Mouse (Mus musculus) intestine, postnatal 0 days (tissue): ENCODE data around the gene Tmem205. TPM values are rescaled to one million over a fixed set of nuclear protein-coding genes. Genes with fewer than 3 reads are reported as not detected.

ENCODE experiments used
- ATAC-seq: fragments of 200-750 bp; cut with Nextera tagmentation; 2 replicates; pipeline ENCODE4 v1.8.0; 2017; ENCODE audit warnings: mild to moderate bottlenecking, moderate TSS enrichment, moderate library complexity
- H3K27ac ChIP-seq: fragments of 300-500 bp; sonication (generic); 2 replicates; pipeline ENCODE4 v1.5.1; 2014; ENCODE audit warnings: mild to moderate bottlenecking, low read depth, low read length, moderate library complexity
- H3K27me3 ChIP-seq: fragments of 300-500 bp; sonication (generic); replicated peaks from 2 replicates; pipeline ENCODE4 v1.6.1; 2014; ENCODE audit warnings: low read length, mixed read lengths; ENCODE audit not compliant: control insufficient read depth, insufficient read depth
- H3K36me3 ChIP-seq: fragments of 300-500 bp; sonication (generic); 2 replicates; pipeline ENCODE4 v1.6.1; 2014; ENCODE audit warnings: mild to moderate bottlenecking, moderate library complexity; ENCODE audit not compliant: control insufficient read depth, insufficient read depth
- H3K4me1 ChIP-seq: fragments of 300-500 bp; sonication (generic); replicated peaks from 2 replicates; pipeline ENCODE4 v1.6.1; 2014; ENCODE audit warnings: antibody characterized with exemption, low read length, mixed read lengths; ENCODE audit not compliant: control insufficient read depth, insufficient read depth
- H3K4me2 ChIP-seq: fragments of 300-500 bp; sonication (generic); replicated peaks from 2 replicates; pipeline ENCODE4 v1.6.1; 2014; ENCODE audit warnings: low read depth, mild to moderate bottlenecking, moderate library complexity
- H3K4me3 ChIP-seq: fragments of 300-500 bp; sonication (generic); 2 replicates; pipeline ENCODE4 v1.5.1; 2014; ENCODE audit warnings: low read depth, low read length
- H3K9ac ChIP-seq: fragments of 300-500 bp; sonication (generic); 2 replicates; pipeline ENCODE4 v1.6.1; 2014; ENCODE audit warnings: mild to moderate bottlenecking, low read depth, low read length
- H3K9me3 ChIP-seq: fragments of 300-500 bp; sonication (generic); 2 replicates; pipeline ENCODE4 v1.6.1; 2016; ENCODE audit warnings: mixed run types; ENCODE audit not compliant: control insufficient read depth
- CTCF ChIP-seq: sonication (generic); IDR thresholded peaks from 2 replicates; pipeline ENCODE4 v1.5.1; 2016; ENCODE audit warnings: low read depth, mild to moderate bottlenecking, control low read depth, antibody characterized with exemption, moderate library complexity
- WGBS: fragments of 180-500 bp; shearing (Covaris S2); extraction: QIAGEN DNeasy Blood & Tissue Kit; methylation state at CpG from one replicate; pipeline ENCODE4 v1.1.7; 2014; 5-methylcytosine and 5-hydroxymethylcytosine counted together
- polyA plus RNA-seq: library from polyadenylated mRNA; unstranded; fragments of >200 nt; fragmentation: Nextera tagmentation; extraction: Ambion mirVana; gene quantifications from 2 replicates; pipeline ENCODE4 v1.2.1, GENCODE M21; 2015

Gene Tmem205
- polyA plus RNA-seq, 1 experiment from 2014 or later, result 88.2 TPM

DNA sequence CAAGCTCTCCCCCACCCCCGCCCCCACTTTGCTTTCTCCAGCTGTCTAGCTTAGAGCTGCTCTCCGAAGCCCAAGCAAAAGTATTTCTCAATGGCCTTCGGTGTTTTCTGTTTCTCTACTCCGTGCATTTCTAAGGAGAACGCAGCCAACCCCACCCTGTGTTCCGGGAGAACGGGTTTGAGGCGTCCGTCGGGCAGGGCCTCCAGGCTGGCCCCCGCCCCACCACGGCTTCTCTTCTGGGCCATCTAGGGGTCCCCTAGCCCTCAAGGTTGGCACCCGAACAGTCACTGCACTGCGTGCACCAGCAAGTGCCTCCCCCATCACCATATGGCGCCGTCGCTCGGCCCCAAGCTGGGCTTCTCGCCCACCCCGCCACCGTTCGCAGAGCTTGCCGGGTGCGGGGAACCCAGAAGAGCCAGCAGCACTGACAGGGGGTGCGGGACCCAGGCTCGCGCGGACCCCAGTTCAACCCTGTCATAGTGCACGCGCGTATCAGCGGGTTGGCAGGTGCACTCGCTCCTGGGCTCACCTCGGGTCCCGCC lies 9.8 kb downstream of the Tmem205 start:
- ATAC-seq, result peak; percentile 27
- Histone ChIP-seq H3K9me3 (no peaks in the 10 kb centered on the region), H3K9ac (peak overlapping the region; percentile 53), H3K36me3 (peaks cover 11% of the 10 kb centered on the region; the same call in 1 of the 2 replicates), H3K4me2 (peak overlapping the region; percentile 97), H3K4me1 (no peaks in the 10 kb centered on the region), H3K27me3 (no peaks in the 10 kb centered on the region), H3K4me3 (peak overlapping the region; percentile 65), H3K27ac (peak overlapping the region; percentile 61)
- TF ChIP-seq CTCF, result no peak
- WGBS, result 2% methylated on average over 35 of the region's 35 CpGs

GRCm38 (mm10) chr9:21916851-21917492 lies 10.4 kb downstream of the Tmem205 start:
- H3K9me3 ChIP-seq, result no peaks in the 10 kb centered on the region
- H3K27me3 ChIP-seq, result no peaks in the 10 kb centered on the region
- peak overlapping the region; percentile 65 for H3K4me3 ChIP-seq
- H3K9ac ChIP-seq, result peak overlapping the region; percentile 53; the same call in 1 of the 2 replicates
- no peak for TF ChIP-seq CTCF
- H3K27ac ChIP-seq, result 0 out of 2 replicates have a peak overlapping the region, but pooled peaks have one; percentile 61
- 33% methylated on average over 3 of the region's 3 CpGs for WGBS
- H3K4me1 ChIP-seq, result no peaks in the 10 kb centered on the region
- peak overlapping the region; percentile 97 for H3K4me2 ChIP-seq
- H3K36me3 ChIP-seq, result peaks cover 16% of the 10 kb centered on the region
- peak; percentile 59 for ATAC-seq

DNA sequence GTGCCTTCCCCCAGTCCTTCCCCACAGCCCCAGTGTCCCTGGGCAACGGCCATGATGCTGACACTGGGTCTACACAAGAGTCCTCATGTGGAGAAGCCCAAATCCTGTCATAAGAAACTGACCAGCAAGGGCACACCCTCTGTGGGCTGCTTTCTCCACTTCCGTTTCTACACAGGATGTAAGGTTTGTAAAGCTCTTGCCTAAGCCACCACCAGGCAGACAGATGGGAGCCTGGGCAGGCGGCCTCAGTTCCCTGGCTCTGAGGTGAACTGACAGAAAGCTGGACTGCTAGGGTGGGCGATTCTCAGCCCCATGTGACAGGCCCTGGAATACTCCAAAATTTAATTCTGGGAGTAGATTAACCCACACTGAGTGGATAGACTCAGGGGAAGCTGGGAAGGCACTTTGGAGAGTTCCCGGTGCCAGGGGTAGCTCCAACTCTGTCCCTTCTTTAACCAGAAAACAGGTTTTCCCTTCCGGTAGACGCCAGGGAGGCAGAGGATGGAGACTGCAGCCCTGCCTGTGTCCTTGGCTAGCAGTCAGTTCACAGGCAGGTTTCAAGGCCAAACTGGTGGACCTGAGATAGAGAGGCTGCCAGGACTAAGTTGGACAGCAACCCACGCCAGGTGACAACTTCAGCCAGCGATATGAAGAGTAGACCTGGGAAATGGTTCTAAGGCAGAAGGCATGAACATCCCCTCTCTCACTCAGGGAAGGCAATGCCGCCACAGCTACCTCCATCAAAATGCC lies 17.7 kb downstream of the Tmem205 start:
- Histone ChIP-seq H3K27me3 (no peaks in the 10 kb centered on the region), H3K36me3 (peaks cover 18% of the 10 kb centered on the region), H3K4me3 (no peak overlapping the region), H3K4me2 (no peak overlapping the region), H3K9ac (no peak overlapping the region), H3K27ac (no peak overlapping the region), H3K4me1 (no peaks in the 10 kb centered on the region), H3K9me3 (no peaks in the 10 kb centered on the region)
- WGBS, result 75% methylated on average over 10 of the region's 10 CpGs
- no peak for TF ChIP-seq CTCF
- no peak for ATAC-seq

- no peak overlapping the region for H3K4me3 ChIP-seq
- no peaks in the 10 kb centered on the region for H3K4me1 ChIP-seq
- no peak overlapping the region for H3K27ac ChIP-seq
- peaks cover 16% of the 10 kb centered on the region for H3K36me3 ChIP-seq
- H3K27me3 ChIP-seq, result no peaks in the 10 kb centered on the region
- H3K4me2 ChIP-seq, result no peak overlapping the region
- no peak for TF ChIP-seq CTCF
- no peak overlapping the region for H3K9ac ChIP-seq
- no peak for ATAC-seq
- no peaks in the 10 kb centered on the region for H3K9me3 ChIP-seq
- WGBS, result 73% methylated on average over 11 of the region's 11 CpGs
Observed at GRCm38 (mm10) chr9:21908216-21908615, 19.1 kb downstream of the Tmem205 start.

GRCm38 (mm10) chr9:21904031-21904430 lies 23.3 kb downstream of the Tmem205 start:
- Histone ChIP-seq H3K9ac (no peak overlapping the region), H3K4me3 (no peak overlapping the region), H3K27ac (no peak overlapping the region), H3K27me3 (no peaks in the 10 kb centered on the region), H3K4me1 (0 out of 2 replicates have a peak, but pooled peaks cover 4% of the 10 kb centered on the region), H3K4me2 (no peak overlapping the region), H3K36me3 (no peaks in the 10 kb centered on the region), H3K9me3 (no peaks in the 10 kb centered on the region)
- TF ChIP-seq CTCF, result no peak
- 84% methylated on average over 4 of the region's 4 CpGs for WGBS
- no peak for ATAC-seq

- H3K27me3 ChIP-seq, result no peaks in the 10 kb centered on the region
- peak; percentile 72 for ATAC-seq
- H3K4me3 ChIP-seq, result peak overlapping the region; percentile 36
- no peak overlapping the region for H3K27ac ChIP-seq
- H3K4me1 ChIP-seq, result 0 out of 2 replicates have a peak, but pooled peaks cover 4% of the 10 kb centered on the region
- peak overlapping the region; percentile 62 for H3K4me2 ChIP-seq
- no peak overlapping the region for H3K9ac ChIP-seq
- H3K9me3 ChIP-seq, result no peaks in the 10 kb centered on the region
- H3K36me3 ChIP-seq, result no peaks in the 10 kb centered on the region
- TF ChIP-seq CTCF, result peak; percentile 52
- WGBS, result 12% methylated on average over 10 of the region's 10 CpGs
Observed at GRCm38 (mm10) chr9:21901223-21901820, 26.0 kb downstream of the Tmem205 start.
